Mouse (Mus musculus): ENCODE measurements around the gene Npr2.

- no peak for TF ChIP-seq CTCF (IDR thresholded peaks at IDR 0.05; ENCODE audit: low read depth, low read length)
- no peak for TF ChIP-seq POLR2A (IDR thresholded peaks at IDR 0.05; ENCODE audit: extremely low read depth, insufficient read depth, low read length)
Observed at GRCm38 (mm10) chr4:43613060-43613730, 18.5 kb upstream of the Npr2 start.
